Mouse (Mus musculus): Measurements from ENCODE around the gene Cby3. TPM values are rescaled to one million over a fixed set of nuclear protein-coding genes. Genes with fewer than 3 reads are reported as not detected.

The Cby3 gene
- polyA plus RNA-seq (2012; rRNA removed) = not detected in 2 replicates

GRCm38 (mm10) chr11:50354162-50354561 lies at the start of gene Cby3:
Gene Cby3, plus strand, starts transcription at chr11:50354462.

GRCm38 (mm10) chr11:50325496-50326301 lies 28.6 kb upstream of the Cby3 start, which contains the start of gene Canx:
Gene Canx, minus strand, starts transcription at chr11:50325673.

GRCm38 (mm10) chr11:50376911-50377891 lies 22.9 kb downstream of the Cby3 start, which contains the start of gene Hnrnph1:
Gene Hnrnph1, plus strand, starts transcription at chr11:50376990.

Other genes with a start within 250 kb of the Cby3 start
- 43.4 and 49.0 TPM in 2 replicates for gene Tbc1d9b, start 223.1 kb upstream of the Cby3 start, polyA plus RNA-seq (2012; rRNA removed)
- 2.4 and 4.4 TPM in 2 replicates for gene Mrnip, start 180.0 kb upstream of the Cby3 start, polyA plus RNA-seq (2012; rRNA removed)
- 243 and 273 TPM in 2 replicates for gene Sqstm1, start 143.6 kb upstream of the Cby3 start, polyA plus RNA-seq (2012; rRNA removed)
- 380 and 383 TPM in 2 replicates for gene Mgat4b, start 143.6 kb upstream of the Cby3 start, polyA plus RNA-seq (2012; rRNA removed)
- gene Ltc4s, start 115.8 kb upstream of the Cby3 start, polyA plus RNA-seq (2012; rRNA removed) = 32.8 and 44.4 TPM in 2 replicates
- 14.6 and 17.3 TPM in 2 replicates for gene Maml1, start 62.2 kb upstream of the Cby3 start, polyA plus RNA-seq (2012; rRNA removed)
- 25.0 and 32.8 TPM in 2 replicates for gene Canx, start 28.8 kb upstream of the Cby3 start, polyA plus RNA-seq (2012; rRNA removed)
- gene Hnrnph1, start 22.5 kb downstream of the Cby3 start, polyA plus RNA-seq (2012; rRNA removed) = 21.4 and 25.9 TPM in 2 replicates
- 13.7 and 14.7 TPM in 2 replicates for gene Rufy1, start 76.7 kb downstream of the Cby3 start, polyA plus RNA-seq (2012; rRNA removed)
- 13.7 and 15.7 TPM in 2 replicates for gene Adamts2, start 247.6 kb downstream of the Cby3 start, polyA plus RNA-seq (2012; rRNA removed)